Mouse (Mus musculus) inflammation-experienced regulatory T-cells (primary cell): ENCODE measurements around the gene Zfp69. TPM values are rescaled to one million over a fixed set of nuclear protein-coding genes. Genes with fewer than 3 reads are reported as not detected.

Experiments used
- polyA plus RNA-seq, 2 experiments: library from polyadenylated mRNA; unstranded; fragments of 100-300 nt; shearing (Covaris generic); gene quantifications; one replicate each; pipeline ENCODE4 v1.2.1; 2017

Gene Zfp69
- polyA plus RNA-seq = 1 to 10 TPM; 3.2 to 4.7 TPM

DNA sequence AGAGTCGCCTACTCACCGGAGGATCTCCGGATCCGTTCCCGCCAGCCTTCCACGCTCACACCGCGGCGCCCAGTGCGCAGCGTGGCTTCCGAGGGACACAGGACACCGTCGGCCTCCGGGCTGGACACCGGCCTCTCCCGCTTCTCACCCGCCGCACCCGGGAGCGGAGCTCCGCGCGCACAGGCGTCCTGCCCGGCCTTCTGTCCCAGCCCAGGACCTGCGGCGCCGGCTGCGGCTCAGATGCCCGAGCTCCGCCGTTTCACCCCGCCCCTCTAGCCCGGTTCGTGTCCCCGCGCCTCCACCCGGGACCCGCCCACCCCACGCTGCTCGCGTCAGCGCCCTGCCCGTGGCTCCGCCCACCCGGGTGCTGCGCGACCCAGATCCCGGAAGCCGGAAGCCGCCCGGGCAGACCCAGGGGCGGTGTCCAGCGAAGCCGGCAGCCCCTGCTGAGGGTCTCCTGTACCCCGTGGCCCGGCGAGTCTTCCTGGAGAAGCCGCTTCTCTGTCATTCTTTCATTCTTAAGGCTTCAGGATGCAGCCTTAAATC is at the start of gene Zfp69:
Zfp69 (minus strand) TSS at position 272 of the 546 bp plus-strand sequence.

DNA sequence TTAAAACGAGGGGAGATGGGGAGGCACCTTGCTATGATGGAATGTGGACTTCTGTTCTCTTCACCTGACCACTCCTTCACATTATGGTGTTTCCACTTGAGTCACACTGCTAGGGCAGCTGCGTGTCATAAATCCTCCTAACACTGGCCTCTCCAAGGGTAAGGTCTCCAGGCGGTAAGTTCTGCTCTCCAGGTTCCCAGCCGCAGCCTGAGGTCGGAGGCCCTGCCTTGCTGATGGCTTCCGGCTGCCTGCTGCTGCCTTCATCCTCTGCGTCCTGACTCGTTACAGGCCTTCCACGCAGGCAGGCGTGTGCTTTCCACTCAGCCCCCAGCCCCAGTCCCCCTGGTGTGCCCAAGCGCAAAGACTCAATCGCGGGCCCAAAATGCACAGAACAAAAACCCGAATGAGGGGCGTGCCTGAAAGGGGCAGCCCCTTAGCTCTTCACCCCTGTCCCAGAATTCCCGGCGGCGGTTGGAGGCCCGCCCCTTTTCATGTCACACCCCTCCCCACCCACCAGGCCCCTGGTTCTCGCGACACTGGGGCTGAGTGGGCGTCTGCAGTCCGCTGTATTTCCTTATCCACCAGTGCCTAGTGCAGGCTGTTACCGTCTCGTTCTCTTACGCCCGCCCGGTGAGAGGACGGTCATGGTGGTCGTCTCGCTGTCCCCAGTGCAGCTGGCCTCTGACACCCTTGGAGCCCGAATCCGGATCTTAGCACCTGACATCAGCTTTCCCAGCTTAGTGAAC is 26.8 kb downstream of the Zfp69 start, which contains the start of gene Exo5:
Exo5 (minus strand) TSS at position 464 of the 746 bp plus-strand sequence.

Other genes starting within 250 kb of the Zfp69 start
- under 1 TPM in 1 of 2 experiments, not detected in 1; 0.16 TPM for gene Kcnq4, start 203.1 kb downstream of the Zfp69 start, polyA plus RNA-seq
- 10 to 100 TPM; 85.3 to 88.3 TPM for gene Nfyc, start 120.1 kb downstream of the Zfp69 start, polyA plus RNA-seq
- gene Rims3, start 96.9 kb downstream of the Zfp69 start, polyA plus RNA-seq = 1 to 10 TPM; 2.0 to 4.2 TPM
- gene Exo5, start 26.7 kb downstream of the Zfp69 start, polyA plus RNA-seq = 10 to 100 TPM; 29.9 to 39.1 TPM
- gene Smap2, start 65.5 kb upstream of the Zfp69 start, polyA plus RNA-seq = 10 to 100 TPM; 60.6 to 82.5 TPM
- under 1 TPM; 0.12 to 0.20 TPM for gene Col9a2, start 87.7 kb upstream of the Zfp69 start, polyA plus RNA-seq
- gene Zmpste24, start 146.5 kb upstream of the Zfp69 start, polyA plus RNA-seq = 10 to 100 TPM; 48.6 to 59.0 TPM
- not detected for gene Tmco2, start 157.5 kb upstream of the Zfp69 start, polyA plus RNA-seq